Mouse (Mus musculus): ENCODE measurements at regions not wholly inside any gene's neighbourhood (a gene's known extent, or its start where the extent isn't known, plus 50 kb on each side); places are given as distances from the start of the nearest gene placed in this dataset.
A peak's percentile ranks its signal among the peaks of the same experiment; 100 is the strongest.

DNA sequence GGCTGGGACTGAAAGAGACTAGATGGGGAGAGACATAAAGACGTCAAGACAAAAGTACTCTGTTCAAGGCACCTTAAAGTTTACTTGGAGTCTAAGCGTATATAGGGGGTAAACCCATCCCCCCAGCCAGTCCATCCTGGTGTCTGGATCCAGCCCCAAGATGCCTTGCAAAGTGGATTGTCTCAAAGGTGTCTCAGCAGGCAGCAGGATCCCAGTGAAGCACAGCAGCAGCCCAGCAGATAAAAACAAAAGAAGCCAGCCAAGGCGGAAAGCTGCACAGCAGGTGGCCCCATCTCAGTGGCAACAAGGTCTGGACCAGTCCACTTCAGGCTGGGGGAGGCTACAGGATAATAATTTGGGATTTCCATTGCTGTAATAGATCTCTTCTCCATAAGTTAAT lies 72.0 kb upstream of the Col5a2 start:
- no peak for DNase-seq (ENCODE audit: low spot score in 2 of 2)

DNA sequence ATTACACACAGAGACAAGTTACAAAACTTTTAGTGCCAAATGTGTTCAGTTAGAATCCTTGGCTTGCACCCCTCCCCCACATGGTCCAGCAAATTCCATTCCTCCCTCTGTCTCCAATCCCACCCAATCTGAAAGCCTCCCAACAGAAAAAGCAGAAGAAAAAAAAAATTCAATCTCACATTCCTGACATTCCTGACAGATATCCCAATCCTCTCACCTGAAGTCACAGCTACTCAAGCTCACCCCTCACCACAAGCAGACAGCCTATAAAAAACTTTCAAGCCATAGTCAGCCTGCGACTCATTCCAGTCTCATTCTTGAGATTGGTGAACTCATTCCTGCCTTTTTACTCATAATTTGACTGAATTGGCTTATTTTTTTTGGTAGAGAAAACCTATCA lies 77.4 kb upstream of the Col5a2 start:
- DNase-seq (ENCODE audit: low spot score in 2 of 2): no peak

- DNase-seq (ENCODE audit: low spot score in 2 of 2): no peak
Measured at GRCm38 (mm10) chr1:45587351-45588025, 84.4 kb upstream of the Col5a2 start.

GRCm38 (mm10) chr1:45597316-45597715 lies 94.2 kb upstream of the Col5a2 start:
- DNase-seq (ENCODE audit: low spot score in 2 of 2): no peak

DNA sequence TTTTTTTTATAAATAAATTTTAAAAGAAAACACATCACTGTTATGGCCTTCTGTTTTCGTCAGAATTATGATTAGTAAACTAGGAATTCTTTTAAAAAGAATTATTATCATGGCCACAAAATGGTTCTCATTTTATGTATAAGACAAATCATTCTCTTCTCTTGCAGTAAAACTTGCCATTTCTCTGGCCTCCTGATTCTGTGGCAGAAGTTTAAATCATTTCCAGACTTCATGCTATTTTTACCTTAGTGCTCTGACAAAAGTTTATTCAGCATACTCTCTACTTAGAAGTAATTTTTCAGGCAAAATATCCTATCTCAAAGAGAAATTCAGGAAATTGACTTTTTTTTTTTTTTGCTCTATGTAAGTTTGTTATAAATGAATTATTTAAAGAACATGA lies 96.3 kb upstream of the Col5a2 start:
- no peak for DNase-seq (ENCODE audit: low spot score in 2 of 2)

DNA sequence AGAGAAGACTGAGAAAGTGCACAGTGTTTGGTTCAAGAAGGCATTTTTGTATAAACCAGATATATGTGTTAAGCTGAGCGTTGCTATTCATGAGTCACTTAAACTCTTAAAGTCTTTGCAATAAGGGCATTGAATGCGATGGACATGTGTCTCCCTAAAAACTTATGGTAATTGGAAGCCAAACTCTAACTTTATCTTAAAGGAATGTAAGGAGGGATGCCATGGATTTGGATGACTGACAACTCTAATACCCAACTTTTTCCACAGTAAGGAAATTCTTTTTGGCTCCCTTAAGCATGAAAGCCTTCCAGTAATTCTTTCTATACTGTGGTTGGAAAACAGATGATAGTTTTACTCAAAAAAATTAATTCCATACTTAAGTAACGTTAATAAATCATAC lies 96.9 kb upstream of the Col5a2 start:
- no peak for DNase-seq (ENCODE audit: low spot score in 2 of 2)

DNA sequence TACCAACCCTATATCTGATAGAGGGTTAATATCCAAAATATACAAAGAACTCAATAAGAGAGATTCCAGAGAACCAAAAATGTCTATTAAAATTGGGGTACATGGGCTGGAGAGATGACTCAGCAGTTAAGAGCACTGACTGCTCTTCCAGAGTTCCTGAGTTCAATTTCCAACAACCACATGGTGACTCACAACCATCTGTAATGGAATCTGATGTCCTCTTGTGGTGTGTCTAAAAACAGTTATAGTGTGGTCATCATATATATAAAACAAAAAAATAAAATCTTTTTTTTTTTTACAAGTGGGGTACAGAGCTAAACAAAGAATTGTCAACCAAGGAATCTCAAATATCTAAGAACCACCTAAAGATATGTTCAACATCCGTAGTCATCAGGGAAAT lies 102.5 kb upstream of the Col5a2 start:
- DNase-seq (ENCODE audit: low spot score in 2 of 2): no peak

GRCm38 (mm10) chr1:45608316-45608715 lies 105.2 kb upstream of the Col5a2 start:
- no peak for DNase-seq (ENCODE audit: low spot score in 2 of 2)

- no peak for DNase-seq (ENCODE audit: low spot score in 2 of 2)
Measured at GRCm38 (mm10) chr1:45619008-45619407, 115.9 kb upstream of the Col5a2 start.

- no peak for DNase-seq (ENCODE audit: low spot score in 2 of 2)
Measured at GRCm38 (mm10) chr1:45625921-45626320, 122.8 kb upstream of the Col5a2 start.

GRCm38 (mm10) chr1:45626733-45627132 lies 123.7 kb upstream of the Col5a2 start:
- DNase-seq (ENCODE audit: low spot score in 2 of 2): no peak

DNA sequence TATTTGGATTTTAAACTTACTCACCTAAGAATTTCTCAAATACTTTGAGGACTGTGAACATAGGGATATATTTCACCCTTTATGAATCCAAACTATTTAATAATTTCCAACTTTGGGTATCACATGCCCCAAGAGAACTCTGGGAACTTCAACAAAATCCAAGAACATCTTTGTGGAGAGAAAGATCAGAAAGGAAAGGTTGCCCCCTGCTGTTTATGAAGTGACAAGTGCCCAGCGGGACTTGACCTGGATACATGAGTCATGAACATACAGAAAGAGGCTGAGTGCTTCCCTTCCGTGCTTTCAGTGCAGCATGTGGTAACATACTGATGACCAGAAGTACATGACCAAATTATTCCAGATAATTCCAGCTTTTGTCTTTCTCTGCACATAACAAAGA lies 124.8 kb upstream of the Col5a2 start:
- peak in 1 of 2 experiments; percentile 42 for DNase-seq (ENCODE audit: low spot score in 2 of 2)

GRCm38 (mm10) chr1:45647301-45647700 lies 144.2 kb upstream of the Col5a2 start:
- no peak for DNase-seq (ENCODE audit: low spot score in 2 of 2)

- DNase-seq (ENCODE audit: low spot score in 2 of 2): no peak
Measured at GRCm38 (mm10) chr1:45653248-45653647, 141.7 kb upstream of the Wdr75 start.

GRCm38 (mm10) chr1:45663882-45664520 lies 131.0 kb upstream of the Wdr75 start:
- no peak for DNase-seq (ENCODE audit: low spot score in 2 of 2)

DNA sequence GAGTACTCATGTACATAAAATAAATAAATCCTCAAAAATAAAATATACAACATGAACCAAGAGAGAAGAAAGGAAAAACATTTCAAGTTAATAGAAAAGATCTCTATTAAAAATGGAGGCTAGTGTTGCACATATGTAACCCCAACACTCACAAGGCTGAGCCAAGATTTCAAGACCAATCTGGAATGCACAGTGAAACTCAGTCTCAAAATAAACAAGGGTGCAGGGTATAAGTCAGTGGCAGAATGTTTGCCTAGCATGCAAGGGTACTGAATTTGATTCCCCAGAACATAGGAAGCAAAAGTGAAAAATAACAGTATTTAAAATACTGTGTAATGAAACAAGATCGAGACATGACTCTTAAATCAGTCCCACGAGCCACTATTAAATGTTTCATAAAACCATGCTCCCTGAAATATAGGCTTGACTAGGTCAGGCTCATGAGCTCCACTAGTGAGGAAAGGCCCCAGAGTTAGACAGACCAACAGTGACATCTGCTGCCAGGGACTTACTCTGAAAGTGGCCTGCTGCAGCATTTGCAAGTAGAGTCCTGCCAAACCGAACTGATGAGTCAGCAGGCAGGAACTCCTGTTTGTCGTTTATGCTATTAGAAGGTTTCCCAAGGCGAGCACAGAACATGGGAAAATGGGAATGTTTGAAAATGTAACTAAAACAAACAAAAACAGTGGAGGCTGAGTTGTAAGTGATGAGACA lies 122.4 kb upstream of the Wdr75 start:
- DNase-seq (ENCODE audit: low spot score in 2 of 2): peak; percentile 51 to 83

GRCm38 (mm10) chr1:45675771-45676439 lies 119.1 kb upstream of the Wdr75 start:
- no peak for DNase-seq (ENCODE audit: low spot score in 2 of 2)

DNA sequence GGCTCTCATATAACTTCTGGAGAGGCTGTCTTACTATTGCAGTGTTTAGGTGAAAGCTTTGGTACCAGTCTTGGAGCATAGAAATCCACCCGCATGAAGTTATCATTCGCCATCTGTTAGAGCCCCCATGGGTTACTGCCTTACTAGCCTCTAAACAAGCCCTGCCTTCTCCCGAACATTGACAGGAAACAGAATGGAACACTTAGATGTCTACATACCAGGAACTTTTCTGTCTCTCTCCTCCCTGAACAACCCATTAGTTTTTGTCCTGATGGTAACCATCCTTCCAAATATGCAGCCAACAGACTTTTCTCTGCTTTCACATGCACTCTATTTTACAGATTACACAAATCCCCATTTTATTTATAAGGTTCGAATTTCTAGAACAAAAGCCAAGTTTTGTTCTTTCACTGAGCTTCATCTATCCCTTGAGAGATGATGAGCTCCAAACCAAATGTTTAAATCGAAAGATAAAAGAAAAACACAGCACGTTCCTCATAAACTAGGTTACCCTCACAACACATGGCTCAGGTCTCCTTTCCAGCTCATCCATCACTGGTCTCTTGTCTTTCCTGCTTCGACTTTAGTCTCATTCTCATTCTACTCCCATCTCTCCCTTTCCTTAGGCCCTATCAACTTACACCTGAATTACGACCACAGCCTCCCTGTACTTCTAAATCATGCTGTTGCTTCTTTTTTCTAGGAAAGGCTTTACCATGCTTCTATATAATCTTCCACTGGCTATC lies 114.8 kb upstream of the Wdr75 start:
- DNase-seq (ENCODE audit: low spot score in 2 of 2): no peak

DNA sequence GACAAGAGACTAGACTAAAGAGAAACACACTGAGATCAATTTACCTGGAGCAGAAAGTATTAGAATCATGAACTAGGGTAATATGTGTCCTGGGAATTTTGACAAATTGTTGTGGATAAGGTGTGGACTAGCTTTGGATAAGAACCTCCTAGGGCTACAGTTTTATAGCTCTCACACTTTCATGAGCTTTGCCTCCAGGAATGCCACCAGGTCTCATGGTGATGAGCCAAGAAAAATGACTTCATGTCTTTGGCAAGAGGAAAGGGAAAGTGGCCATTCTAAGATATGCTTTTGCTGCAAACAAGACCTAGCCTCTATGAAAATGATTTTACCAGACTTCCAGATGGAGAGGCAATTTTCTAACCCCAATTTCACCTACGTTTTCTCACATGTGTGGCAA lies 94.1 kb upstream of the Wdr75 start:
- DNase-seq (ENCODE audit: low spot score in 2 of 2): no peak

DNA sequence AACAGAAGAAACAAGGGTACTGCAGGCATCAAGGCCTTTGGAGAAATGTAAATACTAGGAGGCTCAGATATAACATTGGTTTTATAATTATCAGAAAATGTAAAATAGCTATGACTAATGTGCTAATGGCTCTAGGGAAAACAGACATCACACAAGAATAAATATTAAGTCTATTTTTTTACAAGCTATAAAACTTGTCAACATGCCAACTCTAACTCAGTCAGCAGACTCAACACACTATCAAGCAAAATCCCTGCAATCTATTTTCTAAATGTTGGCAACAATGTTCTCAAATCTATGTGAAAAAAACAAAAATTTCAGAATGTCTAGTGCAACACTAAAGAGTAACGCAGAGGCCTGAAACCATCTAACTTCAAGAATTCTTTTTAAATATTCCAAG lies 93.5 kb upstream of the Wdr75 start:
- DNase-seq (ENCODE audit: low spot score in 2 of 2): no peak

- no peak for DNase-seq (ENCODE audit: low spot score in 2 of 2)
Measured at GRCm38 (mm10) chr1:45723369-45723768, 71.6 kb upstream of the Wdr75 start.

All from layer of hippocampus, adult 18-20 months (tissue).